Mouse (Mus musculus) heart, postnatal 0 days (tissue): Measurements from ENCODE around the gene Nrxn2. TPM values are rescaled to one million over a fixed set of nuclear protein-coding genes. Genes with fewer than 3 reads are reported as not detected.
A peak's percentile ranks its signal among the peaks of the same experiment; 100 is the strongest.

Source experiments
- ATAC-seq: fragments of 200-750 bp; cut with Nextera tagmentation; 2 replicates; pipeline ENCODE4 v1.8.0; 2017; ENCODE audit warnings: low read depth, moderate number of reproducible peaks, moderate library complexity; ENCODE audit not compliant: insufficient read depth
- DNase-seq: peaks from one replicate; pipeline ENCODE4 v3.0.0-alpha.2; 2016; ENCODE audit warnings: low spot score
- H3K27ac ChIP-seq: fragments of 300-500 bp; sonication (generic); 2 replicates; pipeline ENCODE4 v1.5.1; 2014; ENCODE audit warnings: low read depth, mild to moderate bottlenecking
- H3K27me3 ChIP-seq: fragments of 300-500 bp; sonication (generic); 2 replicates; pipeline ENCODE4 v1.6.1; 2014; ENCODE audit warnings: low read length, mixed read lengths; ENCODE audit not compliant: control insufficient read depth, insufficient read depth
- H3K36me3 ChIP-seq: fragments of 300-500 bp; sonication (generic); replicated peaks from 2 replicates; pipeline ENCODE4 v1.6.1; 2014; ENCODE audit warnings: low read length, mixed read lengths; ENCODE audit not compliant: control insufficient read depth, insufficient read depth
- H3K4me1 ChIP-seq: fragments of 300-500 bp; sonication (generic); 2 replicates; pipeline ENCODE4 v1.6.1; 2014; ENCODE audit warnings: antibody characterized with exemption; ENCODE audit not compliant: control insufficient read depth, insufficient read depth
- H3K4me2 ChIP-seq: fragments of 300-500 bp; sonication (generic); 2 replicates; pipeline ENCODE4 v1.6.1; 2014; ENCODE audit warnings: low read depth, mild to moderate bottlenecking, low read length, moderate library complexity
- H3K4me3 ChIP-seq: fragments of 300-500 bp; sonication (generic); 2 replicates; pipeline ENCODE4 v1.5.1; 2014; ENCODE audit warnings: low read depth, low read length
- H3K9ac ChIP-seq: fragments of 300-500 bp; sonication (generic); replicated peaks from 2 replicates; pipeline ENCODE4 v1.6.1; 2014; ENCODE audit warnings: low read depth, low read length, mixed read lengths
- H3K9me3 ChIP-seq: fragments of 300-500 bp; sonication (generic); replicated peaks from 2 replicates; pipeline ENCODE4 v1.6.1; 2016; ENCODE audit warnings: low read length; ENCODE audit not compliant: control insufficient read depth
- CTCF ChIP-seq: IDR thresholded peaks from 2 replicates; pipeline ENCODE4 v1.5.1; 2016; ENCODE audit warnings: antibody characterized with exemption, control low read depth, low read depth
- EP300 ChIP-seq: IDR thresholded peaks from 2 replicates; pipeline ENCODE4 v1.6.1; 2016; ENCODE audit warnings: antibody characterized with exemption, low read depth
- WGBS: fragments of 180-500 bp; shearing (Covaris S2); extraction: QIAGEN DNeasy Blood & Tissue Kit; methylation state at CpG from one replicate; pipeline ENCODE4 v1.1.7; 2014; 5-methylcytosine and 5-hydroxymethylcytosine counted together
- polyA plus RNA-seq: library from polyadenylated mRNA; unstranded; fragments of >200 nt; fragmentation: Nextera tagmentation; extraction: Ambion mirVana; gene quantifications from 2 replicates; pipeline ENCODE4 v1.2.1, GENCODE M21; 2015
- total RNA-seq: library from RNA; depleted of rRNA; stranded (reverse); fragments of >200 nt; gene quantifications from 2 replicates; pipeline ENCODE4 v1.2.3, GENCODE M21; 2014; ENCODE audit warnings: low replicate concordance

Nrxn2 gene
- total and polyA plus RNA-seq, 2 experiments from 2014 or later = 0.68 TPM; not detected in 1

GRCm38 (mm10) chr19:6532656-6533055, 114.1 kb downstream of the Nrxn2 start:
- Histone ChIP-seq H3K36me3 (no peaks in the 10 kb centered on the region), H3K4me1 (peaks cover 5% of the 10 kb centered on the region; the same call in 1 of the 2 replicates), H3K4me2 (peak overlapping the region; percentile 76), H3K27me3 (peaks cover 65% of the 10 kb centered on the region), H3K9me3 (no peaks in the 10 kb centered on the region), H3K4me3 (peak overlapping the region; percentile 56; the same call in 1 of the 2 replicates), H3K27ac (no peak overlapping the region), H3K9ac (no peak overlapping the region)
- no peak for TF ChIP-seq EP300
- TF ChIP-seq CTCF = no peak
- DNase-seq (no peak), ATAC-seq (0 out of 2 replicates have a peak, but pooled peaks have one; percentile 25)
- WGBS = 10% methylated on average over 13 of the region's 13 CpGs

GRCm38 (mm10) chr19:6533290-6534117, 115.0 kb downstream of the Nrxn2 start:
- no peak overlapping the region for H3K9ac ChIP-seq
- ATAC-seq (no peak), DNase-seq (no peak)
- no peak overlapping the region for H3K4me2 ChIP-seq
- H3K4me1 ChIP-seq = peaks cover 5% of the 10 kb centered on the region; the same call in 1 of the 2 replicates
- no peak overlapping the region for H3K4me3 ChIP-seq
- no peak for TF ChIP-seq CTCF
- no peak for TF ChIP-seq EP300
- H3K27me3 ChIP-seq = peaks cover 64% of the 10 kb centered on the region
- WGBS = 78% methylated on average over 11 of the region's 11 CpGs
- no peak overlapping the region for H3K27ac ChIP-seq
- no peaks in the 10 kb centered on the region for H3K36me3 ChIP-seq
- H3K9me3 ChIP-seq = no peaks in the 10 kb centered on the region

GRCm38 (mm10) chr19:6534118-6534415, 115.5 kb downstream of the Nrxn2 start:
- TF ChIP-seq EP300 (no peak), CTCF (no peak)

GRCm38 (mm10) chr19:6536201-6536600, 117.7 kb downstream of the Nrxn2 start:
- Histone ChIP-seq H3K27me3 (peaks cover 40% of the 10 kb centered on the region), H3K4me1 (peaks cover 3% of the 10 kb centered on the region; the same call in 1 of the 2 replicates), H3K27ac (no peak overlapping the region), H3K4me2 (no peak overlapping the region), H3K36me3 (no peaks in the 10 kb centered on the region), H3K9me3 (no peaks in the 10 kb centered on the region), H3K4me3 (no peak overlapping the region), H3K9ac (no peak overlapping the region)
- no peak for ATAC-seq
- TF ChIP-seq EP300 (no peak), CTCF (no peak)
- WGBS = 68% methylated on average over 3 of the region's 3 CpGs
- DNase-seq = no peak

More at GRCm38 (mm10) chr19:6534118-6534415, 115.5 kb downstream of the Nrxn2 start:
- no peaks in the 10 kb centered on the region for H3K36me3 ChIP-seq
- no peak overlapping the region for H3K27ac ChIP-seq
- H3K4me3 ChIP-seq = no peak overlapping the region
- H3K4me1 ChIP-seq = peaks cover 5% of the 10 kb centered on the region; the same call in 1 of the 2 replicates
- no peak overlapping the region for H3K4me2 ChIP-seq
- no peak overlapping the region for H3K9ac ChIP-seq
- ATAC-seq = no peak
- DNase-seq = no peak
- H3K27me3 ChIP-seq = peaks cover 59% of the 10 kb centered on the region
- WGBS = 61% methylated on average over 5 of the region's 5 CpGs
- no peaks in the 10 kb centered on the region for H3K9me3 ChIP-seq

DNA sequence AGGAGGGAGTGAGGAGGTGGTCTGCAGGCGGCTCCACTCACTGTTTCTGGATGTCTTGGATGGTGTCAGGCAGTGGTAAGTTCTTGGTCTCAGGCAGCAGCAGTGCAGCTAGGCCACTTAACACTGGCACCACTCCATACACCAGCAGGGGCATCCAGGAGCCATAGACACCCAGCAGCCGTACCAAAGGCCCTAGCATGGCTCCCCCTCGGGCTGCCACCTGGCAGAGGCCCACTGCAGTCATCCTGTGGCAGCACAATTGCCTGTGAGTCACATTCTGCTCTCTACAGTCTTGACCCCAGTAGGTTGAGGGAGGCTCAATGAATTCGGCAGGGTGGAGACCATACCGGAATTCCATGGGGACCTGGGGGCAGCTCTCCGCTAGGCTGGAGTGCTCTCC, 118.2 kb downstream of the Nrxn2 start:
- Histone ChIP-seq H3K4me3 (no peak overlapping the region), H3K36me3 (no peaks in the 10 kb centered on the region), H3K27me3 (peaks cover 36% of the 10 kb centered on the region), H3K9ac (no peak overlapping the region), H3K4me2 (no peak overlapping the region), H3K9me3 (no peaks in the 10 kb centered on the region), H3K27ac (no peak overlapping the region), H3K4me1 (no peaks in the 10 kb centered on the region; the same call in 1 of the 2 replicates)
- WGBS = 63% methylated on average over 6 of the region's 6 CpGs
- DNase-seq (no peak), ATAC-seq (no peak)
- no peak for TF ChIP-seq CTCF
- TF ChIP-seq EP300 = no peak
